Mouse (Mus musculus) lung, adult 2 months (tissue): Measurements from ENCODE around the gene Lnx1. TPM values are rescaled to one million over a fixed set of nuclear protein-coding genes. Genes with fewer than 3 reads are reported as not detected.
A peak's percentile ranks its signal among the peaks of the same experiment; 100 is the strongest.

Experiments used
- DNase-seq: peaks from one replicate; pipeline ENCODE4 v3.0.0; 2022
- H3K4me1 ChIP-seq: fragments of 200-500 bp; 2 replicates; pipeline ENCODE4 v1.6.1; 2011; ENCODE audit warnings: low read length; ENCODE audit not compliant: control insufficient read depth, insufficient read depth
- H3K4me3 ChIP-seq: fragments of 200-500 bp; replicated peaks from 2 replicates; pipeline ENCODE3; 2011; ENCODE audit warnings: low read depth, mild to moderate bottlenecking, control low read depth, low read length; ENCODE audit errors: extremely low read depth
- CTCF ChIP-seq: fragments of 200-500 bp; IDR thresholded peaks from 2 replicates; pipeline ENCODE4 v1.5.1; 2011; ENCODE audit warnings: mild to moderate bottlenecking, low read length, control low read depth; ENCODE audit not compliant: insufficient read depth
- POLR2A ChIP-seq: fragments of 200-500 bp; IDR thresholded peaks from 2 replicates; pipeline ENCODE4 v1.6.1; 2011; ENCODE audit warnings: low read depth, mild to moderate bottlenecking, control low read depth, low read length, borderline replicate concordance; ENCODE audit errors: extremely low read depth
- WGBS: fragments of 180-500 bp; shearing (Covaris S2); methylation state at CpG from one replicate; pipeline ENCODE4 v1.1.7; 2018; 5-methylcytosine and 5-hydroxymethylcytosine counted together
- polyA plus RNA-seq: library from polyadenylated mRNA; depleted of rRNA; stranded (reverse); fragments of >200 nt; gene quantifications from 2 replicates; pipeline ENCODE4 v1.2.3, GENCODE M21; 2012; rRNA removed

The Lnx1 gene
- polyA plus RNA-seq, 1 experiment: 4.0 TPM

DNA sequence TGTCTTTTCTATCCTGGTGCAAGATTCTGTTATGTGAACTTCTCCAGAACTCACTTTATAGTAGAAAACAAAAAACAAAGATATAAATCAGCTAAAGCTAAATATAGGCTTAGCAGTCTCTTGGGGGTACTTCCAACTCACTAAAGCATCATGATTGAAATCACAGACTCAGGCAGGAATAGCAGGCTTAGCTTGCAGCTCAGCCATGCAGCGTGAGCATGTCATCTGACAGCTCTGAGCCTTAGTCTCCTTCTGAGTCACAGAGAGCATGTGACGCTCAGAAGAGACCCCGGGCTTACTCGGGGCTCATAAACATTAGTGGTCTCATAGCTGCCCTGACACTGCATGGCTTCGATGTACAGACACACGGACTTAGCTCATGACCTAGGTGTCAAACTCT lies 100.7 kb downstream of the Lnx1 start:
- TF ChIP-seq CTCF (no peak), POLR2A (no peak)
- DNase-seq: no peak
- Histone ChIP-seq H3K4me3 (no peak overlapping the region), H3K4me1 (no peaks in the 10 kb centered on the region)
- WGBS: 83% methylated on average over 6 of the region's 6 CpGs

DNA sequence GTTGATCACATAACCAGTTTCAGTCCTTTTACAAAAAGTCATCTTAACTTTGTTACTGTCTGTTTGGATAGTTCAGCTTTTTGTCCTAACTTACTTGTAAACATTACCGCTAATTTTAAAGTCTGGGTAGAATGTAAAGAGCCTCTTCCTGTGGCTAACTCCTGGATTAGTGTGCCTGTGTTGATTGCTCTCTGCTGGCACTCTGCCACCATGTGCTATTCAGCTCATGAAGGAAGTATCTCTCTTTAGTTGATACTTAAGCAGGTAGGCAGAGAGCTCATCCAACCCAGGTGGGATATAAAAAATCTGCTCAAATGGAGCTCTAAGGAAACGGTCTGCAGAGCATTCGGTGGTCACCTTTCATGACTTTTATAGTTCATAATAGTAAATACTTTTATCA lies 101.5 kb downstream of the Lnx1 start:
- DNase-seq: peak; percentile 2
- WGBS: 64% methylated on average over 3 of the region's 3 CpGs
- Histone ChIP-seq H3K4me1 (no peaks in the 10 kb centered on the region), H3K4me3 (no peak overlapping the region)
- TF ChIP-seq POLR2A (no peak), CTCF (no peak)

DNA sequence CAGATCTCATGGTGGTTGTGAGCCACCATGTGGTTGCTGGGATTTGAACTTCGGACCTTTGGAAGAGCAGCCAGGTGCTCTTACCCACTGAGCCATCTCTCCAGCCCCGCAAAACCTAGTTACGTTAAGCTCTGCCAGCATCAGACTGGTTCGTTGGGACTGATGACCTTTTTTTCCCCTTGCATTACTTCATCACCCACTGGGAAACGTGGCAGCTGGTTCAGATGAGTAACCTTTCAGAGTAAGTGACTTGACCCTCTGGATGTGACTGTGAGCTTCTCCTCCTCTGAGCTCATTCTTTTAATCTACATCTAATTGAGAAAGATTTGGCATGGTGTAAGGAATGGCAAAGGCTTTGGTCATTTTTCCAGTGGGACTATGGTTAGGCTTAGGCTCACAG lies 102.7 kb downstream of the Lnx1 start:
- no peak for TF ChIP-seq CTCF
- TF ChIP-seq POLR2A: no peak
- Histone ChIP-seq H3K4me3 (no peak overlapping the region), H3K4me1 (no peaks in the 10 kb centered on the region)
- DNase-seq: no peak
- WGBS: 77% methylated on average over 5 of the region's 5 CpGs

DNA sequence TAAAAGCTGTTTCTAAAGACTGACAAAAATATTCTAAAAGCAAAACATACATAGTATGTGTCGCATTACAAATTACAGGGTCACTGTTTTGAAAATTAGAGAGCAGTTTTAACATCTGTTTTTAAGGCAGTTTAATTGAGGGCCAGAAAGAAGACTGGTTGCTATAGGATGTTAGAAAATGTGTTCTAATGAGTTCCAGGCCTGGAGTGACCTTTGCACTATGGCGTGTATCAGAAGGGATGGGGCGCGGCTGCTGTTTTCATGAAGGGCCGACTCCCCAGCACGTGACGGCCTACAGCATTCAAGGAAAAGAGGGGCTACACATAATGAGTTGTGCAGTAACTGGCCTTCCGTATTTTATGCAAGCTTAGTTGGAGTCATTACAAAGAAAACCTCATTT lies 109.6 kb downstream of the Lnx1 start:
- 87% methylated on average over 8 of the region's 8 CpGs for WGBS
- Histone ChIP-seq H3K4me3 (no peak overlapping the region), H3K4me1 (no peaks in the 10 kb centered on the region)
- DNase-seq: no peak
- TF ChIP-seq POLR2A (no peak), CTCF (no peak)

DNA sequence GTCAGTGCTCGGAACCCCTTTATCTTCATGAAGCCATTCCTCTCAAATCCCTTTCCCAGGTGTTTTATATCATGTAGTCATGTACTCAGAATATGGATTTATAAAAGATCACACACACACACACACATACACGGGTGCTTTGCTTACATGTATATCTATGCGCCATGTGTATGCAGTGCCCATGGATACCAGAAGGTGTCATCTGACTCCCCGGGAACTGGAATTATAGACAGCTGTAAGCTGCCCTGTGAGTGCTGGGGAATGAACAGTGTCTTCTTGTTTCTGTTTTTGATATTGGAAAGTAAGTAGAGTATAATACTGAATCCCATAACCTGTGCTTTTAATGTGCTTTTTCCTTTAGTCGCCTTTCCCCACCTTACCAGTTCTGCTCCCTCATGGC lies 111.3 kb downstream of the Lnx1 start:
- DNase-seq: no peak
- no peak overlapping the region for H3K4me3 ChIP-seq
- TF ChIP-seq POLR2A: no peak
- no peak for TF ChIP-seq CTCF
- 90% methylated on average over 5 of the region's 5 CpGs for WGBS
- H3K4me1 ChIP-seq: no peaks in the 10 kb centered on the region

DNA sequence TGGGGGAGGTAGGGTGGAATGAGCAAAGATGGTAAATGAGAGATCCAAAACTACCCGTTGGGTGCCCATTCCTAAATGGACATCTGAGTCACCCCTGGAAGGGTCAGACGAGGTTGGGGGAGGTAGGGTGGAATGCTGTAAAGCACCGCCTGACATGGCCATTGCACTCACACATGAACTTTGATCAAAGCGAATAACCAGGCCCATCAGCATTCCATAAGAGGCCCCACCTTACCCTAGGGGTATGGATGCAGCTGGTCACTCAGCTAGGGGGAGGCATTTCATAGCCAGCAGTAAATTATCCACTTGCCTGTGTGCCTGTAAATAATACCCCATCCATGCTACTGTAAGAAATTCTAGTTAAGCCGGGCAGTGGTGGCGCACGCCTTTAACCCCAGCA lies 113.6 kb downstream of the Lnx1 start:
- WGBS: 89% methylated on average over 7 of the region's 7 CpGs
- H3K4me3 ChIP-seq: no peak overlapping the region
- no peak for DNase-seq

DNA sequence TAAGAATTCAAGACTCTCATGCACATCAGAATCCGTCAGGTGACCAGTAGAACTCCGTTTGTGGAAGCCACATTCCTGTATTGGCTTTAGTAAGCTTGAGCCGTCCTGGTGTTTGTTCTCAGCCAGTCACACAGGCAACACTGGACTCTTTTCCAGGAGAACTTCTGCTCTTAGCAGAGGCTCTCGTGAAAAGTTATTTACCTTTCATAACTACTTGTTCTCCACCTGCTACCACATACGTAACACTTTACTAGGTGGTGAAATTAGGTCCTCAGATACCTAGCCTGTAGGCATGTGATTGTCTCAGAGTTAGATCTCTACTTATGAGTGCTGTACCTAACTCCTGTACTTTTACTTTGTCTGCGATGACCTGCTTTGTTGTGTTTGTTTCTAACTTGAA lies 130.9 kb downstream of the Lnx1 start:
- WGBS: 72% methylated on average over 6 of the region's 6 CpGs
- Histone ChIP-seq H3K4me1 (no peaks in the 10 kb centered on the region), H3K4me3 (no peak overlapping the region)
- TF ChIP-seq CTCF: no peak
- no peak for TF ChIP-seq POLR2A
- no peak for DNase-seq

More for the DNA sequence above, 113.6 kb downstream of the Lnx1 start:
- H3K4me1 ChIP-seq: no peaks in the 10 kb centered on the region
- no peak for TF ChIP-seq POLR2A
- TF ChIP-seq CTCF: no peak

DNA sequence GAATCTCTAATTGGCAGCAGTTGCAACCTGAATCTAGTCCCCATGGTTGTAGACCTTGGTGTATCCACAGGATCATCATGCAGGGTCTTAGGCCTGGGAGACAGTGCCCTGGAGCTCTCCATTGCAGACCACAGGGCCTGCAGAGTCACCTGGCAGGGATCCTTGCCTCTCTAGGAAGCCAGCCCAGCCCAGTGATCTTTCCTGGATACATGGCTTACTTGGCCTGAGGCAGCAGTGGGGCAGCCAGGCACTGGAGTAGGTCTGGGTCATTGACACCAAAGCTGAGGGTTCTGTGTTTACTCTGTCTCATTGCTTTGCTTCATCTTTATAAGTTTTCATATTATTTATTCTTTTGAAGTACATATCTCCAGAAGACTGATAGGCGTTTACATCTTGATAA lies 141.6 kb downstream of the Lnx1 start:
- 77% methylated on average over 1 of the region's 1 CpGs for WGBS
- TF ChIP-seq POLR2A: no peak
- no peak for TF ChIP-seq CTCF
- Histone ChIP-seq H3K4me1 (no peaks in the 10 kb centered on the region), H3K4me3 (no peak overlapping the region)
- DNase-seq: no peak

DNA sequence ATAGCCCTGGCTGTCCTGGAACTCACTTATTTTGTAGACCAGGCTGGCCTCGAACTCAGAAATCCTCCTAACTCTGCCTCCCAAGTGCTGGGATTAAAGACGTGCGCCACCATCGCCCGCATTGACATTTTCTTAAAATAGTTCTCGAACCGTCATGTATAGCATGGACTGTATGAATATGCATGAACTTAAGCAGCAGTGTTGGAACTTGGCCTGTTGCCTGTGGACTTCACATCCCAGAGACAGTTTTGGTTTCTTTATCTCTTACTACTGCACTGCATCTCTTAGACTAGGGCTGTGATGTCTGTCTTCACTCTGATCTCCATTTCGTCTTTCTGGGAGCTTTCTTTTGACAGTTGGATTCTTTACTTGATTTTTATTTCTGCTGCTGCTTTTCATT lies 153.1 kb downstream of the Lnx1 start:
- 92% methylated on average over 8 of the region's 8 CpGs for WGBS
- no peak for TF ChIP-seq POLR2A
- no peak for TF ChIP-seq CTCF
- no peak for DNase-seq

DNA sequence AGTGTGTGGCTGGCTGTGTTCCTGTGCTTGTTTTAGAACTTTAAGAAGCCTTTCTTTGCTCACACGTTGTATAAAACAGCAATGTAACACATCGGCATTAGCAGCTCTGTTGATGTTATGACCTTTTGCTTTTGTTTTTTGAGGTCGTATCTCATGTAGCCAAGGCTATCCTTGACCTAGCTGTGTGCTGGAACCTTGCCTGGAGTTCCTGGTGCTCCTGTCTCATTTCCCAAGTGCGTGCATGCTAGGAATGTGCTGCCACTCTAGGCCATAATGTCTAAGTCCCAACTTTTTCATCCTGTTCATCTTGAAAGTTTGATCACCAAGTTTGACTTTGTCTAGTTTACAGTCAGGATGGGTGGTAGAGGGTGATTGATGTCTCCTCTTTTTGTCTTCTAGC lies 157.1 kb downstream of the Lnx1 start:
- Histone ChIP-seq H3K4me3 (no peak overlapping the region), H3K4me1 (no peaks in the 10 kb centered on the region)
- no peak for TF ChIP-seq POLR2A
- no peak for TF ChIP-seq CTCF
- 89% methylated on average over 4 of the region's 4 CpGs for WGBS
- DNase-seq: no peak

More for the DNA sequence above, 153.1 kb downstream of the Lnx1 start:
- H3K4me3 ChIP-seq: no peak overlapping the region
- H3K4me1 ChIP-seq: no peaks in the 10 kb centered on the region

Other genes with a start within 250 kb of the Lnx1 start
- 8.6 and 12.4 TPM in 2 replicates for gene Scfd2, start 171.2 kb downstream of the Lnx1 start, polyA plus RNA-seq
- gene Fip1l1, start 167.5 kb downstream of the Lnx1 start, polyA plus RNA-seq: 16.1 and 25.3 TPM in 2 replicates